Mouse (Mus musculus) stomach, embryonic 14.5 days (tissue): ENCODE measurements around the gene Kcna6. TPM values are rescaled to one million over a fixed set of nuclear protein-coding genes. Genes with fewer than 3 reads are reported as not detected.

Source experiments
- ATAC-seq: fragments of 200-750 bp; cut with Nextera tagmentation; 2 replicates; pipeline ENCODE4 v1.8.0; 2017; ENCODE audit warnings: low read depth, moderate TSS enrichment; ENCODE audit not compliant: insufficient number of reproducible peaks, insufficient read depth, low FRiP score
- H3K27ac ChIP-seq: fragments of 300-500 bp; sonication (generic); 2 replicates; pipeline ENCODE4 v1.5.1; 2014; ENCODE audit warnings: mild to moderate bottlenecking, low read length, moderate library complexity, mixed read lengths
- H3K27me3 ChIP-seq: fragments of 300-500 bp; sonication (generic); 2 replicates; pipeline ENCODE4 v1.6.1; 2014; ENCODE audit warnings: low read length, control low read depth, mixed read lengths; ENCODE audit not compliant: control insufficient read depth, insufficient read depth
- H3K36me3 ChIP-seq: fragments of 300-500 bp; sonication (generic); 2 replicates; pipeline ENCODE4 v1.6.1; 2014; ENCODE audit warnings: mild to moderate bottlenecking, control low read depth, low read length, moderate library complexity, mixed read lengths; ENCODE audit not compliant: control insufficient read depth, insufficient read depth
- H3K4me1 ChIP-seq: fragments of 300-500 bp; sonication (generic); 2 replicates; pipeline ENCODE4 v1.6.1; 2014; ENCODE audit warnings: low read length, control low read depth, mixed read lengths; ENCODE audit not compliant: control insufficient read depth, insufficient read depth
- H3K4me2 ChIP-seq: fragments of 300-500 bp; sonication (generic); replicated peaks from 2 replicates; pipeline ENCODE4 v1.6.1; 2014; ENCODE audit warnings: low read depth, low read length, control low read depth
- H3K4me3 ChIP-seq: fragments of 300-500 bp; sonication (generic); 2 replicates; pipeline ENCODE4 v1.5.1; 2014; ENCODE audit warnings: low read depth, low read length, control low read depth
- H3K9ac ChIP-seq: fragments of 300-500 bp; sonication (generic); replicated peaks from 2 replicates; pipeline ENCODE4 v1.6.1; 2014; ENCODE audit warnings: low read depth, mild to moderate bottlenecking, control low read depth, low read length, moderate library complexity, mixed read lengths
- H3K9me3 ChIP-seq: fragments of 300-500 bp; sonication (generic); 2 replicates; pipeline ENCODE4 v1.6.1; 2016; ENCODE audit warnings: low read depth, low read length, control low read depth; ENCODE audit not compliant: control insufficient read depth
- WGBS: fragments of 180-500 bp; shearing (Covaris S2); extraction: QIAGEN DNeasy Blood & Tissue Kit; methylation state at CpG from one replicate; pipeline ENCODE4 v1.1.7; 2014; 5-methylcytosine and 5-hydroxymethylcytosine counted together
- polyA plus RNA-seq: library from polyadenylated mRNA; unstranded; fragments of >200 nt; fragmentation: Nextera tagmentation; extraction: Ambion mirVana; gene quantifications from 2 replicates; pipeline ENCODE4 v1.2.1, GENCODE M21; 2014

Kcna6 gene
- polyA plus RNA-seq, 1 experiment from 2014 or later: 5.1 TPM

GRCm38 (mm10) chr6:126712531-126712930 is 27.9 kb downstream of the Kcna6 start:
- H3K9ac ChIP-seq: no peak overlapping the region

GRCm38 (mm10) chr6:126705936-126706335 is 34.5 kb downstream of the Kcna6 start:
- no peaks in the 10 kb centered on the region for H3K9me3 ChIP-seq
- no peak overlapping the region for H3K4me2 ChIP-seq
- H3K4me3 ChIP-seq: no peak overlapping the region
- ATAC-seq: no peak
- no peaks in the 10 kb centered on the region for H3K4me1 ChIP-seq
- no peaks in the 10 kb centered on the region for H3K36me3 ChIP-seq
- 63% methylated on average over 6 of the region's 6 CpGs for WGBS
- H3K27ac ChIP-seq: no peak overlapping the region
- no peak overlapping the region for H3K9ac ChIP-seq
- H3K27me3 ChIP-seq: no peaks in the 10 kb centered on the region

More at GRCm38 (mm10) chr6:126712531-126712930, 27.9 kb downstream of the Kcna6 start:
- ATAC-seq: no peak
- Histone ChIP-seq H3K27me3 (no peaks in the 10 kb centered on the region), H3K4me1 (no peaks in the 10 kb centered on the region), H3K36me3 (no peaks in the 10 kb centered on the region), H3K4me3 (no peak overlapping the region), H3K4me2 (no peak overlapping the region), H3K9me3 (no peaks in the 10 kb centered on the region), H3K27ac (no peak overlapping the region)
- 77% methylated on average over 6 of the region's 6 CpGs for WGBS

- 18% methylated on average over 4 of the region's 4 CpGs for WGBS
- H3K4me1 ChIP-seq: no peaks in the 10 kb centered on the region
- no peak overlapping the region for H3K27ac ChIP-seq
- no peak overlapping the region for H3K9ac ChIP-seq
- no peak overlapping the region for H3K4me2 ChIP-seq
- H3K36me3 ChIP-seq: no peaks in the 10 kb centered on the region
- no peaks in the 10 kb centered on the region for H3K27me3 ChIP-seq
- ATAC-seq: no peak
- no peaks in the 10 kb centered on the region for H3K9me3 ChIP-seq
- no peak overlapping the region for H3K4me3 ChIP-seq
These were observed 36.0 kb downstream of the Kcna6 start for GRCm38 (mm10) chr6:126704430-126704829.

- no peaks in the 10 kb centered on the region for H3K4me1 ChIP-seq
- 2% methylated on average over 12 of the region's 12 CpGs for WGBS
- ATAC-seq: peak; percentile 56
- no peak overlapping the region for H3K4me3 ChIP-seq
- no peaks in the 10 kb centered on the region for H3K9me3 ChIP-seq
- H3K27ac ChIP-seq: no peak overlapping the region
- H3K9ac ChIP-seq: no peak overlapping the region
- H3K27me3 ChIP-seq: no peaks in the 10 kb centered on the region
- H3K4me2 ChIP-seq: 0 out of 2 replicates have a peak overlapping the region, but pooled peaks have one; percentile 30
- no peaks in the 10 kb centered on the region for H3K36me3 ChIP-seq
These were observed 38.4 kb downstream of the Kcna6 start for GRCm38 (mm10) chr6:126702116-126702515.

GRCm38 (mm10) chr6:126701196-126701595 is 39.3 kb downstream of the Kcna6 start:
- H3K4me1 ChIP-seq: no peaks in the 10 kb centered on the region
- no peaks in the 10 kb centered on the region for H3K27me3 ChIP-seq
- no peak overlapping the region for H3K4me3 ChIP-seq
- H3K27ac ChIP-seq: no peak overlapping the region
- no peaks in the 10 kb centered on the region for H3K36me3 ChIP-seq
- H3K4me2 ChIP-seq: no peak overlapping the region
- no peaks in the 10 kb centered on the region for H3K9me3 ChIP-seq
- no peak overlapping the region for H3K9ac ChIP-seq
- no peak for ATAC-seq
- 71% methylated on average over 23 of the region's 23 CpGs for WGBS

- ATAC-seq: no peak
- WGBS: 78% methylated on average over 5 of the region's 5 CpGs
These were observed 40.5 kb downstream of the Kcna6 start for GRCm38 (mm10) chr6:126699995-126700394.

GRCm38 (mm10) chr6:126687120-126687519 is 53.4 kb downstream of the Kcna6 start:
- Histone ChIP-seq H3K4me2 (no peak overlapping the region), H3K9ac (no peak overlapping the region), H3K27me3 (no peaks in the 10 kb centered on the region), H3K4me1 (no peaks in the 10 kb centered on the region), H3K9me3 (no peaks in the 10 kb centered on the region), H3K36me3 (no peaks in the 10 kb centered on the region), H3K27ac (no peak overlapping the region), H3K4me3 (no peak overlapping the region)
- ATAC-seq: no peak
- WGBS: 76% methylated on average over 4 of the region's 4 CpGs

More at GRCm38 (mm10) chr6:126699995-126700394, 40.5 kb downstream of the Kcna6 start:
- Histone ChIP-seq H3K4me1 (no peaks in the 10 kb centered on the region), H3K27me3 (no peaks in the 10 kb centered on the region), H3K36me3 (no peaks in the 10 kb centered on the region), H3K4me3 (no peak overlapping the region), H3K4me2 (no peak overlapping the region), H3K9ac (no peak overlapping the region), H3K27ac (no peak overlapping the region), H3K9me3 (no peaks in the 10 kb centered on the region)

- ATAC-seq: no peak; the same call in 1 of the 2 replicates
- H3K4me2 ChIP-seq: no peak overlapping the region
- WGBS: 29% methylated on average over 3 of the region's 3 CpGs
- H3K27ac ChIP-seq: 0 out of 2 replicates have a peak overlapping the region, but pooled peaks have one; percentile 33
- H3K4me1 ChIP-seq: no peaks in the 10 kb centered on the region
- no peaks in the 10 kb centered on the region for H3K36me3 ChIP-seq
- no peak overlapping the region for H3K9ac ChIP-seq
- no peaks in the 10 kb centered on the region for H3K27me3 ChIP-seq
- no peak overlapping the region for H3K4me3 ChIP-seq
- H3K9me3 ChIP-seq: no peaks in the 10 kb centered on the region
These were observed 55.3 kb downstream of the Kcna6 start for GRCm38 (mm10) chr6:126685135-126685534.

GRCm38 (mm10) chr6:126678961-126679360 is 61.5 kb downstream of the Kcna6 start:
- Histone ChIP-seq H3K27ac (no peak overlapping the region), H3K4me2 (no peak overlapping the region), H3K9ac (no peak overlapping the region), H3K9me3 (no peaks in the 10 kb centered on the region), H3K27me3 (no peaks in the 10 kb centered on the region), H3K36me3 (no peaks in the 10 kb centered on the region), H3K4me3 (no peak overlapping the region), H3K4me1 (no peaks in the 10 kb centered on the region)
- no peak for ATAC-seq
- WGBS: 69% methylated on average over 7 of the region's 7 CpGs
